Mouse (Mus musculus) G1E (cell line): ENCODE data around the gene Mael. TPM values are rescaled to one million over a fixed set of nuclear protein-coding genes. Genes with fewer than 3 reads are reported as not detected.

Experiments
- ATAC-seq: 2 replicates; pipeline ENCODE4 v1.8.0; 2016; ENCODE audit warnings: mild to moderate bottlenecking; ENCODE audit not compliant: insufficient number of reproducible peaks, poor library complexity, low FRiP score, severe bottlenecking; ENCODE audit errors: extremely low read depth
- DNase-seq: peaks from one replicate; pipeline ENCODE4 v3.0.0; 2012; ENCODE audit warnings: low spot score
- H3K27me3 ChIP-seq: 2 replicates; pipeline ENCODE4 v1.6.1; 2012; ENCODE audit warnings: mild to moderate bottlenecking, low read length, inconsistent platforms; ENCODE audit not compliant: insufficient read depth
- H3K36me3 ChIP-seq: replicated peaks from 2 replicates; pipeline ENCODE3; 2012; ENCODE audit warnings: mild to moderate bottlenecking, inconsistent platforms
- H3K4me1 ChIP-seq: 2 replicates; pipeline ENCODE4 v1.6.1; 2012; ENCODE audit warnings: low read depth, low read length, inconsistent platforms, mixed read lengths; ENCODE audit not compliant: insufficient read depth
- H3K4me3 ChIP-seq: 2 replicates; pipeline ENCODE4 v1.5.1; 2012; ENCODE audit warnings: low read depth, mild to moderate bottlenecking, inconsistent platforms, low read length, moderate library complexity, mixed read lengths
- H3K9me3 ChIP-seq: replicated peaks from 2 replicates; pipeline ENCODE4 v1.6.1; 2012; ENCODE audit warnings: inconsistent platforms
- CTCF ChIP-seq: IDR thresholded peaks from 2 replicates; pipeline ENCODE4 v1.5.1; 2012; ENCODE audit warnings: low read depth, low read length, inconsistent platforms, mixed read lengths
- GATA1 ChIP-seq: IDR thresholded peaks from 2 replicates; pipeline ENCODE4 v1.6.1; 2012; ENCODE audit warnings: borderline replicate concordance, low read length, inconsistent platforms, mixed read lengths
- GATA2 ChIP-seq: IDR thresholded peaks from 2 replicates; pipeline ENCODE4 v1.6.1; 2012; ENCODE audit warnings: low read depth, low read length, inconsistent platforms, borderline replicate concordance
- POLR2AphosphoS5 ChIP-seq: IDR thresholded peaks from 2 replicates; pipeline ENCODE4 v1.6.1; 2012; ENCODE audit warnings: low read depth, low read length, inconsistent platforms; ENCODE audit not compliant: insufficient replicate concordance
- TAL1 ChIP-seq: conservative IDR thresholded peaks from 2 replicates; pipeline ENCODE4 v1.6.1; 2012; ENCODE audit warnings: low read depth, low read length, inconsistent platforms, mixed read lengths
- polyA plus RNA-seq: library from polyadenylated mRNA; stranded (reverse); fragments of >175 nt; gene quantifications from 2 replicates; pipeline ENCODE4 v1.2.3, GENCODE M21; 2012
- total RNA-seq, 2 experiments: library from RNA; stranded (forward) in 1 of 2; stranded (reverse) in 1 of 2; fragments of 200-1000 nt in 1 of 2; fragments of >200 nt in 1 of 2; fragmentation: Nextera tagmentation in 1 of 2; gene quantifications; 2 replicates each; pipeline ENCODE4 v1.2.3; 2014 to 2017

Mael gene
- total and polyA plus RNA-seq, 3 experiments, result 0.16 TPM; not detected in 2

- H3K4me1 ChIP-seq, result no peaks in the 10 kb centered on the region
- peaks cover 4% of the 10 kb centered on the region; the same call in 1 of the 2 replicates for H3K27me3 ChIP-seq
- no peak overlapping the region for H3K4me3 ChIP-seq
- no peaks in the 10 kb centered on the region for H3K36me3 ChIP-seq
- no peak for DNase-seq
- no peaks in the 10 kb centered on the region for H3K9me3 ChIP-seq
- ATAC-seq, result no peak
- TF ChIP-seq CTCF (no peak), TAL1 (no peak), GATA2 (no peak), GATA1 (no peak), POLR2AphosphoS5 (no peak)
These were observed 42.7 kb upstream of the Mael start for GRCm38 (mm10) chr1:166281287-166281686.

GRCm38 (mm10) chr1:166280566-166280965, 42.0 kb upstream of the Mael start:
- DNase-seq, result no peak
- ATAC-seq, result no peak
- TF ChIP-seq POLR2AphosphoS5 (no peak), CTCF (no peak), TAL1 (no peak), GATA1 (no peak), GATA2 (no peak)
- H3K27me3 ChIP-seq, result peaks cover 4% of the 10 kb centered on the region; the same call in 1 of the 2 replicates
- H3K4me1 ChIP-seq, result no peaks in the 10 kb centered on the region
- no peaks in the 10 kb centered on the region for H3K9me3 ChIP-seq
- H3K36me3 ChIP-seq, result no peaks in the 10 kb centered on the region
- no peak overlapping the region for H3K4me3 ChIP-seq

GRCm38 (mm10) chr1:166279580-166280206, 41.1 kb upstream of the Mael start:
- no peak for ATAC-seq
- H3K4me1 ChIP-seq, result no peaks in the 10 kb centered on the region
- H3K4me3 ChIP-seq, result no peak overlapping the region
- H3K36me3 ChIP-seq, result no peaks in the 10 kb centered on the region
- peaks cover 4% of the 10 kb centered on the region; the same call in 1 of the 2 replicates for H3K27me3 ChIP-seq
- no peaks in the 10 kb centered on the region for H3K9me3 ChIP-seq
- DNase-seq, result no peak
- TF ChIP-seq GATA1 (no peak), POLR2AphosphoS5 (no peak), TAL1 (no peak), GATA2 (no peak), CTCF (no peak)

- H3K4me1 ChIP-seq, result no peaks in the 10 kb centered on the region
- no peak for TF ChIP-seq TAL1
- no peak for TF ChIP-seq GATA2
- TF ChIP-seq GATA1, result no peak
- TF ChIP-seq POLR2AphosphoS5, result no peak
- no peak for TF ChIP-seq CTCF
These were observed 40.2 kb upstream of the Mael start for GRCm38 (mm10) chr1:166278786-166279185.

GRCm38 (mm10) chr1:166268218-166268617, 29.7 kb upstream of the Mael start:
- no peaks in the 10 kb centered on the region for H3K27me3 ChIP-seq
- ATAC-seq, result no peak
- no peaks in the 10 kb centered on the region for H3K4me1 ChIP-seq
- DNase-seq, result no peak
- no peaks in the 10 kb centered on the region for H3K36me3 ChIP-seq
- TF ChIP-seq GATA2 (no peak), GATA1 (no peak), CTCF (no peak), TAL1 (no peak), POLR2AphosphoS5 (no peak)
- H3K4me3 ChIP-seq, result no peak overlapping the region
- no peaks in the 10 kb centered on the region for H3K9me3 ChIP-seq

More at GRCm38 (mm10) chr1:166278786-166279185, 40.2 kb upstream of the Mael start:
- Histone ChIP-seq H3K27me3 (peaks cover 4% of the 10 kb centered on the region; the same call in 1 of the 2 replicates), H3K36me3 (no peaks in the 10 kb centered on the region), H3K4me3 (no peak overlapping the region), H3K9me3 (no peaks in the 10 kb centered on the region)
- ATAC-seq (no peak), DNase-seq (no peak)

- H3K4me3 ChIP-seq, result no peak overlapping the region
- H3K27me3 ChIP-seq, result no peaks in the 10 kb centered on the region
- DNase-seq (no peak), ATAC-seq (no peak)
- no peaks in the 10 kb centered on the region for H3K36me3 ChIP-seq
- TF ChIP-seq TAL1, result no peak
- no peak for TF ChIP-seq GATA1
- no peak for TF ChIP-seq GATA2
- no peak for TF ChIP-seq POLR2AphosphoS5
- no peak for TF ChIP-seq CTCF
- H3K9me3 ChIP-seq, result no peaks in the 10 kb centered on the region
- H3K4me1 ChIP-seq, result no peaks in the 10 kb centered on the region
These were observed 28.4 kb upstream of the Mael start for GRCm38 (mm10) chr1:166266918-166267317.
